Mouse (Mus musculus) C2C12 (cell line): ENCODE data around the gene Aasdh.

ENCODE experiments used
- CEBPB ChIP-seq: IDR thresholded peaks from one replicate; pipeline ENCODE4 v1.6.1; 2011; ENCODE audit warnings: low read depth, mild to moderate bottlenecking, control low read depth, moderate library complexity
- CTCF ChIP-seq: IDR thresholded peaks from one replicate; pipeline ENCODE4 v1.5.1; 2011; ENCODE audit not compliant: control insufficient read depth, insufficient read depth, insufficient read length
- FOSL1 ChIP-seq: IDR thresholded peaks from one replicate; pipeline ENCODE4 v1.8.0; 2011; ENCODE audit warnings: mild to moderate bottlenecking, low read length; ENCODE audit not compliant: poor library complexity, insufficient read depth, severe bottlenecking
- MAX ChIP-seq: IDR thresholded peaks from one replicate; pipeline ENCODE4 v1.6.1; 2011; ENCODE audit warnings: mild to moderate bottlenecking, control low read depth
- USF1 ChIP-seq: IDR thresholded peaks from one replicate; pipeline ENCODE4 v1.6.1; 2011; ENCODE audit warnings: low read depth, mild to moderate bottlenecking, control low read depth, moderate library complexity

- TF ChIP-seq CTCF (no peak), CEBPB (no peak), MAX (no peak), FOSL1 (no peak), USF1 (no peak)
These were observed 47.1 kb upstream of the Aasdh start for GRCm38 (mm10) chr5:76952112-76953040.
